Mouse (Mus musculus): Measurements from ENCODE around the gene Rcbtb2. TPM values are rescaled to one million over a fixed set of nuclear protein-coding genes. Genes with fewer than 3 reads are reported as not detected.

Gene Rcbtb2
- polyA plus RNA-seq, 1 experiment, result 0.24 TPM

DNA sequence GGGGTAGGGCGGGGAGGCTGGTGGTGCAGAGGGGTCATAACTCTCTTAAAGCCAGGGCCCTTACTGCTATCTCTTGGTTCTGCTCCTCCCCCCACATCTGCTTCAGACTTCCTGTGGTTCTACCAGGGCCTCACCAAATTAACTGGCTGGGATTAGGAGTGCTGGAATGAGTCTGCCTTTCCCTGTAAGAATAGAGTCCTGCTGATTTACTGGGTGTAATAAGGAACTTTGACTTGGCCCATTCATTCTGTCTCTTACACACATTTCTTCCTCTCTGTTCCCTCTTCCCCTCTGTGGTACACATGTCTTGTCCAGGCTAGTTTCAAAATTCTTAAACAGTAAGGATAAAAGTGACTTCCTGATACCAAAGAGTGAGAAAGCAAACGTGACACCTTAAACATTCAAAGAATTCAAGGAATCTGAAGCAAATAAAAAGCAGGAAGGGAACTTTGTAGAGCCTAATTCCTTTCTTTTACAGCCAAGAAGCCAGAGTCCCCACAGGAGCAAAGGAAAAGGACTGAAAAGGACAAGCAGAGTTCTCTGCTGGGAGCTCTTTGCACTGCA lies 111.7 kb downstream of the Rcbtb2 start:
- H3K36me3 ChIP-seq (ENCODE audit: control insufficient read depth), result peaks cover 77% of the 10 kb centered on the region
- TF ChIP-seq GATA1 (IDR thresholded peaks at IDR 0.05; ENCODE audit: low read length) (no peak), TAL1 (IDR thresholded peaks at IDR 0.05; ENCODE audit: low read length) (no peak)
- peaks cover 31% of the 10 kb centered on the region for H3K4me1 ChIP-seq (ENCODE audit: control insufficient read depth)
- no peaks in the 10 kb centered on the region for H3K27me3 ChIP-seq (ENCODE audit: control insufficient read depth)
- no peaks in the 10 kb centered on the region for H3K9me3 ChIP-seq (ENCODE audit: control insufficient read depth, low read length)
- no peak overlapping the region for H3K4me3 ChIP-seq (replicated peaks)

DNA sequence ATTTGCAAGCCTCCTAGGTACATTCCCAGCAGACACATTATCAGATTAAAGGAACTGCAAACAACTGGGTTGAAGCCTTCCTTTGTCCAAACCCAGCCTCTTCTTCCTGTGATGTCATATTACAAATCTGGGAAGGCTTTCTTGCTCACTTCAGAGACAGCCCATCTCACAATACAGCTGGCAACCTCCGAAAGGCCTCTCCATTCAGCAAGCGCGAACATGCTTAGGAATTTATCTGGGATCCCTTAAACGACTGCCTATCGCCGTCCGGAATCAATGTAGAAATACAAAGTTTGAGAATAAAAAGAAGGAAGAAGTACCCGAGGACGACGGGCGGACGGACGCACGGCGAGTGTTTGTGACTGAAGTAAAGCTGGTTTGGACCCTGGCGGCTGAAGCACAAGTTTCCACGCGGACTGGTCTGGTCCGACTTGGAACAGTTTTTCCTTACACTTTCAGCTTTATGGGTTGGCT lies 115.0 kb downstream of the Rcbtb2 start, which contains the start of gene Lpar6:
Lpar6 (plus strand) TSS at position 48 of the 474 bp plus-strand sequence.
- H3K27me3 ChIP-seq (ENCODE audit: control insufficient read depth), result no peaks in the 10 kb centered on the region
- TF ChIP-seq GATA1 (IDR thresholded peaks at IDR 0.05; ENCODE audit: low read length) (no peak), TAL1 (IDR thresholded peaks at IDR 0.05; ENCODE audit: low read length) (no peak)
- peak within 1 kb of the TSS; percentile 53 for H3K4me3 ChIP-seq (replicated peaks)
- peaks cover 31% of the 10 kb centered on the region for H3K4me1 ChIP-seq (ENCODE audit: control insufficient read depth)
- H3K36me3 ChIP-seq (ENCODE audit: control insufficient read depth), result peaks cover 65% of the 10 kb centered on the region
- no peaks in the 10 kb centered on the region for H3K9me3 ChIP-seq (ENCODE audit: control insufficient read depth, low read length)

DNA sequence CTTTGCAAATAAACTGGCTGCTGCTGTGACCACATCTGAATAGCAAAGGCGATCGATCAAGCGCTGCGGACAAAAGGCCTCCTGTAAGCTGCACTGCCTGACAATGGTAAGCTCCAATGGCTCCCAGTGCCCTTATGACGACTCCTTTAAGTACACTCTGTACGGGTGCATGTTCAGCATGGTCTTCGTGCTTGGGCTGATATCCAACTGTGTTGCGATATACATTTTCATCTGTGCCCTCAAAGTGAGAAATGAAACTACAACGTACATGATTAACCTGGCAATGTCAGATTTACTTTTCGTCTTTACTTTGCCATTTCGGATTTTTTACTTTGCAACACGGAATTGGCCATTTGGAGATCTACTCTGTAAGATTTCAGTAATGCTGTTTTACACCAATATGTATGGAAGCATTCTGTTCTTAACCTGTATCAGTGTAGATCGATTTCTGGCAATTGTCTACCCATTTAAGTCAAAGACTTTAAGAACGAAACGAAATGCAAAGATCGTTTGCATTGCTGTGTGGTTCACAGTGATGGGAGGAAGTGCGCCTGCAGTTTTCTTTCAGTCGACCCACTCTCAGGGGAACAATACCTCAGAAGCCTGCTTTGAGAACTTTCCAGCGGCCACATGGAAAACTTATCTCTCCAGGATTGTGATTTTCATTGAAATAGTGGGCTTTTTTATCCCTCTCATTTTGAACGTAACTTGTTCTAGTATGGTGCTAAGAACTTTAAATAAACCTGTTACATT lies 115.8 kb downstream of the Rcbtb2 start:
- no peak for TF ChIP-seq TAL1 (IDR thresholded peaks at IDR 0.05; ENCODE audit: low read length)
- TF ChIP-seq GATA1 (IDR thresholded peaks at IDR 0.05; ENCODE audit: low read length), result no peak
- Histone ChIP-seq H3K4me3 (replicated peaks) (peak overlapping the region; percentile 53), H3K4me1 (ENCODE audit: control insufficient read depth) (peaks cover 31% of the 10 kb centered on the region), H3K27me3 (ENCODE audit: control insufficient read depth) (no peaks in the 10 kb centered on the region), H3K36me3 (ENCODE audit: control insufficient read depth) (peaks cover 72% of the 10 kb centered on the region), H3K9me3 (ENCODE audit: control insufficient read depth, low read length) (no peaks in the 10 kb centered on the region)

DNA sequence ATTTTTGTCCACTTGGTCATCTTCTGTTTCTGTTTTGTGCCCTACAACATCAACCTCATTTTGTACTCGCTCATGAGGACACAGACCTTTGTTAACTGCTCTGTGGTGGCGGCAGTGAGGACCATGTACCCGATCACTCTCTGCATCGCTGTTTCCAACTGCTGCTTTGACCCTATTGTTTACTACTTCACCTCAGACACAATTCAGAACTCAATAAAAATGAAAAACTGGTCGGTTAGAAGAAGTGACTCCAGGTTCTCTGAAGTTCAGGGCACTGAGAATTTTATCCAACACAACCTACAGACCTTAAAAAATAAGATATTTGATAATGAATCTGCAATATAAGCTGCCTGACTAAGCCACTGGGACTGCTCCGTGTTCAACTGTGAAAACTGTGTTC lies 116.5 kb downstream of the Rcbtb2 start:
- Histone ChIP-seq H3K9me3 (ENCODE audit: control insufficient read depth, low read length) (no peaks in the 10 kb centered on the region), H3K36me3 (ENCODE audit: control insufficient read depth) (peaks cover 76% of the 10 kb centered on the region), H3K4me1 (ENCODE audit: control insufficient read depth) (peaks cover 28% of the 10 kb centered on the region), H3K27me3 (ENCODE audit: control insufficient read depth) (no peaks in the 10 kb centered on the region), H3K4me3 (replicated peaks) (peak overlapping the region; percentile 53)
- TF ChIP-seq TAL1 (IDR thresholded peaks at IDR 0.05; ENCODE audit: low read length), result no peak
- TF ChIP-seq GATA1 (IDR thresholded peaks at IDR 0.05; ENCODE audit: low read length), result no peak

DNA sequence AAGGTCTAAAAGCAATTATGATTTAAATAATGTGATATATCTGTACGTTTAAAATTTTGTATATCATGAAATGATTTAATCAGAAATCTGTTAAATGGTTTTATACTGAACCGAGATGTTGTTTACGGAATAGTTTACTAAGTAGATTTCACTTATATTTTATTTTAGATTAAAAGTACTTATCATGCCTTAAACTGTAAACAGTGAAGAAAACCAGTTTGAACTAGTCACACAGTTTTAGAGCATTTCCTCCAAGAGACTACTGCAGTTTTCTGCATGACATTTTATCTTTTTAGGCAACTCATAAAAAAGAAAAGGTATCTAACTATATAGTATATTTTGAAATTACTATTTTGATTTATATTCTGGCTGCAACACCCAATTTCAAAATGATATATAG lies 117.0 kb downstream of the Rcbtb2 start:
- H3K36me3 ChIP-seq (ENCODE audit: control insufficient read depth), result peaks cover 77% of the 10 kb centered on the region
- H3K4me3 ChIP-seq (replicated peaks), result peak overlapping the region; percentile 53

DNA sequence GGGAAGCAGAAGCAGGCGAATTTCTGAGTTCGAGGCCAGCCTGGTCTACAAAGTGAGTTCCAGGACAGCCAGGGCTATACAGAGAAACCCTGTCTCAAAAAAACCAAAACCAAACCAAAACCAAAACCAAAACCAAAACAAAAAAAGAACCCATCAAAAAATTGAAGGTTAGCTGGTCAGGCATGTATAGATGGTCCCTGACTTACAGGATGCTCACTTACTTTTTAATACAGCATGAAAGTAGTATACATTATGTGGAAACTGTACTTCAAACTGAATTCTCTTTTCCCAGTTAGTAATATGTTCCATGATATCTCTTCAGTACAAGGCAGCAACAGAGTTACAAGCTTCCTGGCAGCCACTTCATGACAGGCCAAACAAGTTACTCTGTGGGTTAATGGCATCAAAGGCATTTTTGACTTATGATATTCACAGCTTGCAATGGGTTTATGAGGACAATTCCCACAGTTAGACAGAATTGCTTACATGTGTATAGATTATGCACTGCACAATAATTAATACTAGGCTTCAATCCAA lies 121.3 kb downstream of the Rcbtb2 start:
- no peak overlapping the region for H3K4me3 ChIP-seq (replicated peaks)
- H3K27me3 ChIP-seq (ENCODE audit: control insufficient read depth), result no peaks in the 10 kb centered on the region
- peaks cover 73% of the 10 kb centered on the region for H3K36me3 ChIP-seq (ENCODE audit: control insufficient read depth)
- H3K9me3 ChIP-seq (ENCODE audit: control insufficient read depth, low read length), result no peaks in the 10 kb centered on the region
- H3K4me1 ChIP-seq (ENCODE audit: control insufficient read depth), result peaks cover 4% of the 10 kb centered on the region
- TF ChIP-seq TAL1 (IDR thresholded peaks at IDR 0.05; ENCODE audit: low read length), result no peak
- no peak for TF ChIP-seq GATA1 (IDR thresholded peaks at IDR 0.05; ENCODE audit: low read length)

More for the DNA sequence above, 117.0 kb downstream of the Rcbtb2 start:
- Histone ChIP-seq H3K27me3 (ENCODE audit: control insufficient read depth) (no peaks in the 10 kb centered on the region), H3K4me1 (ENCODE audit: control insufficient read depth) (peaks cover 22% of the 10 kb centered on the region), H3K9me3 (ENCODE audit: control insufficient read depth, low read length) (no peaks in the 10 kb centered on the region)
- TF ChIP-seq GATA1 (IDR thresholded peaks at IDR 0.05; ENCODE audit: low read length) (no peak), TAL1 (IDR thresholded peaks at IDR 0.05; ENCODE audit: low read length) (no peak)

DNA sequence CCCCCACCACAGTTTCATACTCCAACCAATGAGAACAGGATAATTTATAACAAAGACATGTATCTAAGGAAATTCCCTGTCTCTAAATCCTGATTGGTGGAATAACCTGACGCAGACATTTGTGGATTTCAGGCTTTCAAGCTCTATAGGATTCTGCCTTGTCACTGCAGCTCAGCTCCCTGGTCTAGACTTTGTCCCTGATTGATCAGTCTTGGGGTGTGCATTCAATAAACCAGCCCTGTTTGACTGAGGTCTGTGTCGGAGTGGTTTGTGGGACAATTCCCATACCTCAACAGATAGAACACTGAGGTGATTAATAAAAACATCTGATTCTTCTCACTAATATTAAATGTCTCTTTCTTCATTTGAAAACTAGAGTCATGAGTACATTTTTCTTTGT lies 127.2 kb downstream of the Rcbtb2 start:
- peaks cover 84% of the 10 kb centered on the region for H3K36me3 ChIP-seq (ENCODE audit: control insufficient read depth)
- TF ChIP-seq TAL1 (IDR thresholded peaks at IDR 0.05; ENCODE audit: low read length) (no peak), GATA1 (IDR thresholded peaks at IDR 0.05; ENCODE audit: low read length) (no peak)
- H3K4me3 ChIP-seq (replicated peaks), result no peak overlapping the region
- H3K4me1 ChIP-seq (ENCODE audit: control insufficient read depth), result peaks cover 1% of the 10 kb centered on the region; the same call in 1 of the 2 replicates
- no peaks in the 10 kb centered on the region for H3K9me3 ChIP-seq (ENCODE audit: control insufficient read depth, low read length)
- no peaks in the 10 kb centered on the region for H3K27me3 ChIP-seq (ENCODE audit: control insufficient read depth)

DNA sequence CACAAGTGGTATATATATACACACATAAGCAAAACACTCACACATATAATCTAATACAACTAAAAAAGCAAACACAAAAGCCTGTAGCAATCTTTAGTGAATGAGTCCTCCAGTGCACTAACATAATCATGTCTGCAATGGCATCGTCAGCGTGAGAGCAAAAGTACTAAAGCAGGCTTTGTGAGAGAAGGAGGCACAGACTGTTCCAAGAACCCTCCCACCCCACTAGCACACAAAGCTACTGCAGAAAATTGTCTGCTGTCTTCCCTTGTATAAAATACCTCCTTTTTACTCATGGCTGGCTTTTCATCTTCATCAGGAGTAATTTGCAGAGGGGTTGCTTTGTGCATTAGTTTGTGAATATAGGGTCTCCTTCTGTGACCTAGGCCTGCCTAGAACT lies 129.4 kb downstream of the Rcbtb2 start:
- Histone ChIP-seq H3K4me3 (replicated peaks) (no peak overlapping the region), H3K4me1 (ENCODE audit: control insufficient read depth) (peaks cover 1% of the 10 kb centered on the region; the same call in 1 of the 2 replicates), H3K27me3 (ENCODE audit: control insufficient read depth) (no peaks in the 10 kb centered on the region), H3K9me3 (ENCODE audit: control insufficient read depth, low read length) (no peaks in the 10 kb centered on the region), H3K36me3 (ENCODE audit: control insufficient read depth) (peaks cover 85% of the 10 kb centered on the region)
- TF ChIP-seq TAL1 (IDR thresholded peaks at IDR 0.05; ENCODE audit: low read length), result no peak
- TF ChIP-seq GATA1 (IDR thresholded peaks at IDR 0.05; ENCODE audit: low read length), result no peak

All from erythroblast, embryonic 14.5 days (primary cell).